Mouse (Mus musculus) small intestine, adult 2 months (tissue): ENCODE measurements around the gene Cnot6. TPM values are rescaled to one million over a fixed set of nuclear protein-coding genes. Genes with fewer than 3 reads are reported as not detected.

ENCODE experiments used
- H3K27ac ChIP-seq: fragments of 200-500 bp; 2 replicates; pipeline ENCODE4 v1.5.1; 2012; ENCODE audit warnings: low read depth, low read length, control low read depth, inconsistent platforms; ENCODE audit not compliant: insufficient read depth
- H3K27me3 ChIP-seq: fragments of 200-500 bp; 2 replicates; pipeline ENCODE4 v1.6.1; 2012; ENCODE audit warnings: mild to moderate bottlenecking, moderate library complexity, low read length, inconsistent platforms; ENCODE audit not compliant: control insufficient read depth, insufficient read depth
- H3K36me3 ChIP-seq: fragments of 200-500 bp; 2 replicates; pipeline ENCODE4 v1.6.1; 2012; ENCODE audit warnings: mild to moderate bottlenecking, low read length, control low read depth, inconsistent platforms; ENCODE audit not compliant: control insufficient read depth, insufficient read depth
- H3K4me1 ChIP-seq: fragments of 200-500 bp; 2 replicates; pipeline ENCODE4 v1.6.1; 2012; ENCODE audit warnings: low read length, inconsistent platforms, mixed read lengths; ENCODE audit not compliant: control insufficient read depth, insufficient read depth, insufficient read length
- H3K4me3 ChIP-seq: fragments of 200-500 bp; 2 replicates; pipeline ENCODE4 v1.5.1; 2012; ENCODE audit warnings: low read depth, mild to moderate bottlenecking, control low read depth, inconsistent platforms, low read length, moderate library complexity
- CTCF ChIP-seq: fragments of 200-500 bp; IDR thresholded peaks from 2 replicates; pipeline ENCODE4 v1.5.1; 2012; ENCODE audit warnings: low read depth, mild to moderate bottlenecking, control low read depth, inconsistent platforms, low read length, moderate library complexity, mixed read lengths; ENCODE audit not compliant: insufficient replicate concordance, insufficient read length; ENCODE audit errors: extremely low read depth
- POLR2A ChIP-seq: fragments of 200-500 bp; IDR thresholded peaks from 2 replicates; pipeline ENCODE4 v1.6.1; 2012; ENCODE audit warnings: low read depth, mild to moderate bottlenecking, control low read depth, inconsistent platforms, low read length, moderate library complexity
- WGBS: fragments of 180-500 bp; shearing (Covaris S2); methylation state at CpG from one replicate; pipeline ENCODE4 v1.1.7; 2018; 5-methylcytosine and 5-hydroxymethylcytosine counted together
- polyA plus RNA-seq: library from polyadenylated mRNA; depleted of rRNA; stranded (reverse); fragments of >200 nt; gene quantifications from 2 replicates; pipeline ENCODE4 v1.2.3, GENCODE M21; 2012

The Cnot6 gene
- polyA plus RNA-seq, 1 experiment, result 5.1 TPM

DNA sequence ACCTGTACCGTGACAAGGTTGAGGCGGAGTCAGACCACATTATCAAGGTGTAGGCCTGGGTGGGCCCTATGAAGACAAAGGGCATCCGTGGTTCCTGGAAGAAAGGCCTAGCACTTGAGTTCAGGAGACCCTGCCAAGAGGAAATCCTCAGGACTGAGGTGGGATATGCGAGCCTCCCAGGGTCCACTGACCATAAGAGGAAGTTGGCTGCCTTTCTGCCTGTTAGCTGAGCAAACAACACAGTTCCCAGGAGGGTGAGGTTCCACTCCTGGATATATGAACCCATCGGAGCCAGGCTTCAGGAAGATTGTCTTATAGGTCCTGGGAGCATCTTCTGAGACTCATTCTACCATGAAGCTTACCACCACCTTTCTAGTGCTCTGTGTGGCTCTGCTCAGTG is 49.2 kb downstream of the Cnot6 start, which contains the start of gene Scgb3a1:
Gene Scgb3a1 (plus strand): TSS at position 301 of the 400 bp plus-strand sequence.
- Histone ChIP-seq H3K36me3 (no peaks in the 10 kb centered on the region), H3K4me1 (peaks cover 6% of the 10 kb centered on the region; the same call in 1 of the 2 replicates), H3K27ac (no peak within 1 kb of the TSS), H3K4me3 (no peak within 1 kb of the TSS), H3K27me3 (no peaks in the 10 kb centered on the region)
- WGBS, result 36% methylated on average over 5 of the region's 5 CpGs
- TF ChIP-seq CTCF (no peak), POLR2A (no peak)

DNA sequence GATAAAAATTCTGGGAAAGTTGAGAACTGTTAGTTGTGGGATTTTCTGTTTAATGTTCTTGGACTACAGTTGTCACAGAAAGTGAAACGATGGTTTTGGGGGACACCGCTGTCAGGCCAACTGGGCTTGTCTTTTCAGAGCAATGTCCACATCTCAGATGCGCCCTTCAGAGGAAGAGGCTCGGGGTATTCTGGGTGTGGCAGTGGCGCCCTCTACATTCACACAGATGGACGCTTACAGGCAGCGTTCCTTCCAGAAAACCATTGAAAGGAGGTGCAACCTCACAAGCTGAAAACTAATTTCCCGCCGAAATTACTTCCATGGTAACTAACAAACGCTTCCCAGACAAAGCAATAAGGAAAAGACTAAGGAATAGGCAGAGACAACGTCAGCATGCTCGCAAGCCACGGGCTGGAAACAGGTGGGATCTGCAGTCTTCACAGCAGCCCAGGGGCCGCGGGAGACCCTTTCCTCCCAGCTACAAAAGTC is 50.2 kb downstream of the Cnot6 start:
- TF ChIP-seq POLR2A (no peak), CTCF (no peak)
- Histone ChIP-seq H3K27me3 (no peaks in the 10 kb centered on the region), H3K4me1 (peaks cover 9% of the 10 kb centered on the region; the same call in 1 of the 2 replicates), H3K27ac (no peak overlapping the region), H3K36me3 (no peaks in the 10 kb centered on the region), H3K4me3 (no peak overlapping the region)
- 37% methylated on average over 15 of the region's 15 CpGs for WGBS

DNA sequence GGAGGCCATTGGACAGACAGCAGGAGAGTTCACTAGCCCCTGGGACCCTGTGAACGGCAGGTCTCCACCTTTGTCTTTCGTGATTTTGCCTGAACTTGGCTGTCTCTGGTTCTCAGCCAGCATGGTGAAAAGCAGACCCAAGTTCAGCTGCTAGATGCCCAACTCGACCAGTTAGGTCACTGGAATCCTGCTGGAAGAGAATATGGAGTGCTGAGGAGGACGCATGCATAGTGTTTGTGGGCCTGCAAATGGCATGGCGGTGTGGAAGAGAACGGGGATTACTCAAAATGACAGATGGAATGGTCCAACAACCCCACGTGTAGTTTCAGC is 53.1 kb downstream of the Cnot6 start:
- 74% methylated on average over 7 of the region's 7 CpGs for whole genome bisulfite sequencing
- H3K27ac ChIP-seq, result no peak overlapping the region
- no peaks in the 10 kb centered on the region for H3K36me3 ChIP-seq
- H3K4me3 ChIP-seq, result no peak overlapping the region
- peaks cover 6% of the 10 kb centered on the region; the same call in 1 of the 2 replicates for H3K4me1 ChIP-seq
- no peak for TF ChIP-seq POLR2A
- no peak for TF ChIP-seq CTCF
- no peaks in the 10 kb centered on the region for H3K27me3 ChIP-seq

DNA sequence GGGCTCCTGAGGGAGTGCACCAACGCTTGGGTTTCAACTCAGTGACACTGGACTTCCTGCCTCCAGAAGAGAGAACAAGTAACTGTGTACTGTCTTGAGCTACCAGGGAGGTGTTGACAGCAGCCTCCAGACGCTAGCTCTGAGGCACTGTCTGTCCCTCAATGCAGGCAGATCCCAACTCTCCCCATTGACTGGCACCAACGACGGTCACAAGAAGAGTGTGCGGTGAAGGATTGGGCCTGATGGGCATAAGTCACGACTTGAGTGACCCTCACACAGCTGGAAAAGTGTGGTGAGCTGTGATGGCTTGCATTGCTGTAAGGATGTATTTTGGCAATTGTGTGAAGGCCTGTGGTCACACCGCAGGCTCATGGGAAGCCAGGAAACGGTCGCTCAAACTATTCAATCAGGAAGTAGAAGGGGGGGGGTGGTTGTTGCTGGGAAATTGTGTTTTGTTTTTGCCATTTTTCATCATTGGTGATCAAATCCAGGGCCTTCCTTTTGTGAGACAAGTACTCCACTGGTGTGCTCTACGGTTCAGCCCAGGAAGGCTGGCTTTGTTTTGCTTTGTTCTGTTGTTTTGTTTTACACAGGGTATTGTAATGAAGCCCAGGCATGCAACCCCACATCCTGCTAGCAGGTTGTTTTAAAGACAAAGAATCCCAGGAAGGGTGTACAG is 53.6 kb downstream of the Cnot6 start:
- H3K27me3 ChIP-seq, result no peaks in the 10 kb centered on the region
- H3K27ac ChIP-seq, result no peak overlapping the region
- H3K4me3 ChIP-seq, result no peak overlapping the region
- peaks cover 5% of the 10 kb centered on the region; the same call in 1 of the 2 replicates for H3K4me1 ChIP-seq
- H3K36me3 ChIP-seq, result no peaks in the 10 kb centered on the region
- TF ChIP-seq CTCF (no peak), POLR2A (no peak)
- WGBS, result 63% methylated on average over 10 of the region's 10 CpGs

DNA sequence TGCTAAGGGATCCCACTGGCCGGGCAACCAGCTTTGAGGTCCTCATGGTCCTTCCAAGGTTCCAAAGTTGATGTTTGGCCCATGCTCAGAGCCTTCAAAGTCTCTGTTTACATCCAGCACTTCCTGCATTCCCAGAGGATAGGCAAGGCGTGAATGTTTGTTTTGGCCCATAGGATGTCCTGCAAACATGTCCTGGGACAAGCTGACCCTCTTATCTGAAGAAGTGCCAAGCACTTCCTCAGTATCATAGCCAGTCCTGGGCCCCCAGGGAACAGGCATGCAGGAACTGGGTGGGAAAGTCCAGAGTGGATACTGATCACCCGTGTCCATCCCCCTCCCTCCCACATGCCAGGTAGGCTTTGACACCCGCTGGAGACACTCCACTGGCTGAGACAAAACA is 54.5 kb downstream of the Cnot6 start:
- Histone ChIP-seq H3K4me1 (peaks cover 5% of the 10 kb centered on the region; the same call in 1 of the 2 replicates), H3K27ac (no peak overlapping the region), H3K36me3 (no peaks in the 10 kb centered on the region), H3K4me3 (no peak overlapping the region), H3K27me3 (no peaks in the 10 kb centered on the region)
- TF ChIP-seq CTCF (no peak), POLR2A (no peak)
- 50% methylated on average over 4 of the region's 4 CpGs for WGBS

DNA sequence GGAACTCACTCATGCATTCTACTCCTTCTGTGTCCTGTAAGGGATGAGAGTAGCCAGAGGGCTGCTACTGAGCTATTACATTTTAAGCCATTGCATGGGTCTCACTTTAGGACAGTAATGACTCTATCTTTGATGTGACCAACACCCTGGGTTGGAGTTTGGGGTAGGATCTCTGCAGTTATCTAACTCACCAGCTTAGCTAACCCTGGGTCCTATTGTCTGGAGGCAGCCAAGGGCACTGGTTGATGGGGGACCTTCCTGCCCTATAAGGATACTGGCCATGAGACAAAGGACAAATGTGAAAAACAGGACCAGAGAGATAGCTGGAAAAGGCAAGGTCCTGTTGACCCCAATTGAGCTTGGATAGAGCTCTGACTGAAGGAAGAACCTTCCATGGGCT is 57.0 kb downstream of the Cnot6 start:
- Histone ChIP-seq H3K36me3 (no peaks in the 10 kb centered on the region), H3K27me3 (no peaks in the 10 kb centered on the region), H3K27ac (no peak overlapping the region), H3K4me3 (no peak overlapping the region), H3K4me1 (peaks cover 3% of the 10 kb centered on the region; the same call in 1 of the 2 replicates)
- TF ChIP-seq POLR2A (no peak), CTCF (no peak)

DNA sequence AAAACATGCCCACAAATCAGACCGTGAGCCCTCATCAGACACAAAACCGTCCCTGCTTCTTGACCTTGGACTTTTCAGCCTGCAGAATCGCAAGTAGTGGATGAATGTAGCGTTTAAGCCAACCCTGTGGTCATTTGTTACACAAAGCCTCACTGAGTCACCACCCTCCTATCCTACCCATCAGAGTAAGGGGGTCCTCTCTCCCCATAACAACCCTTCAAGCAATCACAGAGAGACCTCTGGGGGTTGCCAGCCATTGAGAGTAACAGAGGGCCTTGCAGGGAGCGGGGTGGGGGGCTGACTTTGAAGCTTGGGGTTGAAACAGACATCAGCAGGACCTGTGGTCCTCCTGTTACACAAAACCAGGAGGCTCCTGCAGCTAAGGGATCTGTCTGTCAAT is 57.9 kb downstream of the Cnot6 start:
- 83% methylated on average over 5 of the region's 5 CpGs for WGBS

More for the DNA sequence above, 57.9 kb downstream of the Cnot6 start:
- H3K4me3 ChIP-seq, result no peak overlapping the region
- TF ChIP-seq POLR2A (no peak), CTCF (no peak)
- H3K36me3 ChIP-seq, result no peaks in the 10 kb centered on the region
- H3K4me1 ChIP-seq, result peaks cover 3% of the 10 kb centered on the region; the same call in 1 of the 2 replicates
- H3K27ac ChIP-seq, result no peak overlapping the region
- H3K27me3 ChIP-seq, result no peaks in the 10 kb centered on the region
